Mouse (Mus musculus) mesoderm, embryonic 11.5 days (tissue): ENCODE measurements at regions not wholly inside any gene's neighbourhood (a gene's known extent, or its start where the extent isn't known, plus 50 kb on each side); places are given as distances from the start of the nearest gene placed in this dataset.
A peak's percentile ranks its signal among the peaks of the same experiment; 100 is the strongest.

ENCODE experiments used
- DNase-seq: peaks from one replicate; pipeline ENCODE4 v3.0.0-alpha.2; 2012; ENCODE audit warnings: low read depth, low spot score

DNA sequence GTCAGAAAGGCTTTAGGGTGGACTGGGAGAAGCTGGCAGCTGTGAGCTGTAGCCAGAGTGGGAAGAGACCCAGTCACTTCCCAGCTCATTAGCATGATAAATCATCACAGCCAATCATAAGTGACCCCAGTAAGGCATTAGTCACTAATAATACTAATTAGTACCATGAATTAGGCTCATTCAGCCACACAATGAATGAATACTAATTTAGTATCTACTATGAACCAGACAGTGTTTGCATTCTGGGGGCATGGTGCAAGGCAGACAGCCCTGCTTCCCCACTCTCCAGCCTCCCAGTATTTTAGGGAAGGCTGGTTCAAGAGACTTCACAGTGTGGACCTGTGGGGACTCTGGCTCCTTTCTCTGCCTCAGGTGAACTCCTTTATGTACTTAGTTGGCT lies 523.7 kb downstream of the Tbc1d22a start:
- no peak for DNase-seq

DNA sequence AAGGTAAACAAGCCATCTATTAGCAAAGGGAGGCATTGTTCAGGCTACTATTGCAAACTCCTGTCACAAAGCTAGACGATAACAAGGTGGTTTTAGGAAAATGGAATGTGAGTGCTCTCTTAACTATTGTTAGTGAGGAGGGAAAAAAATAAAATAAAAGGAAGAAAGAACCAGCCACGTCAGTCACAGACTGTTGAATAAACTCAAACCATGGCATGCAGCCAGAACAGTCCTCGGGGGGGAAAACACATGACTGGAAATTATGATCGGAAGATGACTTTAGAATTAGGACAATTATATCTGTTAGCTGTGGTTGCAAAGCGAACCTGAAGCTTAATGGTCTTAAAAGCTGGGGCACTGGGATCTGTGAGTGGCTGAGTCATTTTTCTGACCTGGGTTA lies 524.1 kb downstream of the Tbc1d22a start:
- DNase-seq: no peak

DNA sequence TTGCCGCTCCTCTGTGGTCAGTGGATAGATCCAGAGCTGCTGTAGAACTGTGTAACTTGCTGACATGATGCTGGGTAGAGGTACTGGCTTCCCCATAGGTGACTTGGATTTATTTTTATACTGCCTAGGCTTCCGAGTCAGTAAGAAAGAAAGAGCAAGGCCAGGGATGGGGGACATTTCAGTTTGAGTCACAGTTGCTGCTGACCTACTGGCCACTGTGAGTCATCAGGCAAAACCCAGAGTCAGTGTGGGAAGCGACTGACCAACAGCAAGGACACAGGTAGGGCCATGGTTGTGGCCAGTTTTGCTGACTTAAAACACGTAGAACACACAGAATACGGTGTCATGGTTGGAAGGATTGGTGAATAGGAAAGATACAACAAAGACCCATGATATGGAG lies 524.5 kb downstream of the Tbc1d22a start:
- no peak for DNase-seq

DNA sequence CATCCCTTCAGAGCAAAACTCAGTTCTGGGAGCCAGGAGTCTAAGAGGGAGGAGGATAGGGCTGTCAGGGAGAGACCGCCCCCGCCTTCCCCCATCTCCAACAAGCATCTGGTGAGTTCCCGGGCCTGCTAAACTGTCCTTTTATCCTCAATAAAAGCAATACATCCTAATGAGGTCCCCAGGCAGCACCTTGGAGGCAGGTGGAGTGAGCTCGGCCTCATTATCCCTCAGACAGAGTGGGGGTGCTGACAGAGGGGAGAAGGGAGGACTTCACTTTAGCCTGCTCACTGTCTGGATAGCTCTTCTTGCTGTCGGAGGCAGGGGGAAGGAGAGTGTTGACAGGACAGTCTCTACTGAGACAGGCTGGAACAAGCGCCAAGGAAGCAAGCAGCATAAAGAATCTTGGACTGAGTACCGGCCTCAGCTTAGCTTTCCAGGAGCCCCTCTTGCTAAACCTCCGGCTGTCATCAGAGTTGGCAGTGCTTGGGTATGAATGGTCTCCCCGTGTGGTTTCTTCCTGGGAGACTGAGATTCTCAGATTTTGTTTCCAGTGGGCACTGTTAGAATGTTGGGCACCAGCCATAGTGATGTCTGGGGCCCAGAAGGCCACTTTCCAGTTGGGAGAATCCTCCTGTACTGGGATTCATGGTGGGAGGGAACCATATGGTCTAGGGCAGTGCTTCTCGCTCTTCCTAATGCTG lies 537.3 kb downstream of the Tbc1d22a start:
- no peak for DNase-seq

DNA sequence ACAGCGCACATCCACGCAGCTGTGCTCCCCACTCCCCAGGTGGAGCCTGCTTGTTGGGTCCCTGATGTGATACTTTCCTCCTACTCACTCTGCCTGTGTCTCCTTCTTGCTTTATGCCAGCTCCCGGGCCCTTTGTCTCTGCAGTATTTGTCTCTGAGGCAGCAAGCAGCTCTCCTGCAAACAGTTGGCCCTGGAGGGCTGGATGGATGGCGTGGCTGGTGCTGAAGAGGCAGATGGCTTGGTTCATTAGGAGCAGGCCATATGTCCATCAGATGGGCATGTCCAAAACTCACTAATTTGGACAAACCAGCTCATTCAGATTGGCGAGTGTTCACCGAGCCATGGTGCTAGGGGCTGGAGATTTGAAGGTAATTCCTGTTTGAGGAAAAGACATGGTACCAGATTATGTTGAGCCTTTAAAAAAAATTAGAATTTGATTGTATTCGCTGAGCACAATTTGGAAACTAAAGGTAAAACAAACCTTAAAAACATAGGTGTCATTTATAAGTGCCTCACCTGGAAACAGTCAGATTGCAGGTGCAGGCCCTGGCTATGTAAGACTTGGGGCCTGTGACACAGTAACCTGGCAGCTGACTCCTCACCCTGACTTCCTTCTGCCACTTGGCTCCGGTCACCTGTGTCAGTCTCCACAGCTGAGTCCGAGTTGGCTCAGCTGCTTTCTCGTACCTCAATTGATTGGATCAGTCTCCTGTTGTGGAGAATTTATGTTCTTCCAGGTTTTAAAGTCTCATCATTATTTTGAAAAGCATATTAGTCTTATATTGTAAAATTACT lies 549.5 kb downstream of the Tbc1d22a start:
- DNase-seq: no peak

DNA sequence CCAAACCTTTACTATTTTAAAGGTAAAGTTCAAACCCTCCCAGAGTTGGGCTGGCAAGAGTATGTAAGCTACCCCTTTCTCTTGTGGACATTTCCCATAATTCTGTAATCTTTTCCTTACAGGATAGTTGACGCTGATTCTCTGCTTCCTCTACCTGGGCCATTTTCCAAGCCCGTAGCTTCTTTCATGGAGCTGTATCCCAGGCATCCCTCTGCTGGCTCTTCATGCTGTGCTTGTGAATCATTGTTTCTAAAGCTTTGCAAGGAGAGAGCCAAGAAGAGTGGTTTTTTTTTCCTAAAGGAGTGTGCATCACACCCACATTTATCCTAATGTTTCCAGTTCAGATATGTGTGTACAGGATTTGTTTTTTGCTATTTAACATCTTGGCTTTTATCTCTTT lies 553.4 kb downstream of the Tbc1d22a start:
- no peak for DNase-seq

DNA sequence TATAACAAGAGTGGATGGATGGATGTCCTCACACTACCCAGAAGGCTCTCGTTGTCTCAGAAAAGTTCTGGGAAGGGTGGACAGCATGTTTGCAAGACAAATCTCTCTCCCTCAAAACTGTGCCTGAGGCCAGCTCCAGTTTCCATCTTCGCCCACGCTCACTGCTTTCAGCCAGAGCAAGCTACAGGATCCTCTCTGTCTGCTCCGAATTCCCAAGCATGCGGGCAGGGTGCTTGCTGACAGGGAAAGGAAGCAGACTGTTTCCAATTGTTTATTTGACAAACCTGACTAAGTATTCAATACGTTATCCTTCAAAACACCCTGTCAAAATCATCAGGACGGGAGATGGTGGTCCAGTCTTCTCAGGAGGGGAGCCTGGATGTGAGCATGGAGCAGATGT lies 558.8 kb downstream of the Tbc1d22a start:
- no peak for DNase-seq

DNA sequence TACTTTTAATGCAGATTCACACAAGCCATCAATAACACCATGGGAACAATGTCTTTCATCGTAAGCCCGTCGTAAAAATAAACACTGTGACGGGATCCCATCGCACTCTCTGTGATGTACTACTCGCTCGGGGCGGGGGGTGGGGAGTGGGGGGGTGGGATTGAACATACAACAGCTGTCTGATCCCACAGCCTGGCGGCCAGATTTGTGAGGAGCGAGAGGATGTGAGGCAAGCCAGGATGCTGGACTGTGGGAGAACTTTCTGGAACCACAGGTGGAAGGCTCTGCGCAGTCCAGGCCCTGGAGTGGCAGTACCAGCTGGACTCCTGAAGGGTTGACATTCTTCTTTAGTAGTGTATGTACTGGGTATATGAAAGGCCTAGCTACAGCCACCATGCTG lies 563.7 kb downstream of the Tbc1d22a start:
- DNase-seq: no peak

DNA sequence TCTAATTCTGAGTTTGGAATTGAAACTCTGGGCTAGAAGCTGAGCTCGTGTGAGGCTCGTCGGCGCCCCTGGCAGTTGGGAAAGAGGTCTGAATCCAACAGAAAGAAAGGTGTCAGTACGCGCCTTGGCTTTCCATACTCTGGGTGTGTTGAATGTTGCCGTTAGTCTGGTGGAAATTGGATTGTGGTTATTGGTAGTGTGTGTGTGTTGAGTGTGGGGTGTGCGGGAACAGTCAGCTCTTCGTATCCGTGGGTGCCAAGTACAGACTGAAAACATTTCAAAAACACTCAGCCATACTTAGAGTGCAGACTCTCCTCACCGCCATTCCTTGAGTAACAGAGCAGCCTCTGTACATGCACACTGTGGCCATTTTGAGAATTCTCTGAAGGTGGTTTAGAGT lies 566.9 kb downstream of the Tbc1d22a start:
- DNase-seq: no peak

DNA sequence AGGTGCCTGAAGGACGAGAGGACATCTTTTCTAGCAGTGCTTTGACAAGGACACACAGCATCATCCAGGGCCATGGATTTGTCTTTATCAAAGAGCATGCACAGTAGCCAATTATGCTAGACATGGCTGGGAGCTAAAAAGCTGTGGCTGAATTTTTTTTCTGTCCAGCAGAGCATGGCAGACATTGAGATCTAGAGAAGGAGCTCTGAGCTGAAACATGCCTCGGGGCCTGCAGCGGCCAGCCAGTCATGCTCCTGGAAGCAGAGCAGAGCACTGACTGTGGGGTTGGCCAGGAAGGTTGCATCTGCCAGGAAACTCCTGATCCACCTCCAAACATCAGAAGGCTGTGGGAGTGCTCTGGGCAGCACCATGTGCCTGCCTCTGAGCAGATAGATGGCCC lies 580.5 kb downstream of the Tbc1d22a start:
- DNase-seq: no peak

DNA sequence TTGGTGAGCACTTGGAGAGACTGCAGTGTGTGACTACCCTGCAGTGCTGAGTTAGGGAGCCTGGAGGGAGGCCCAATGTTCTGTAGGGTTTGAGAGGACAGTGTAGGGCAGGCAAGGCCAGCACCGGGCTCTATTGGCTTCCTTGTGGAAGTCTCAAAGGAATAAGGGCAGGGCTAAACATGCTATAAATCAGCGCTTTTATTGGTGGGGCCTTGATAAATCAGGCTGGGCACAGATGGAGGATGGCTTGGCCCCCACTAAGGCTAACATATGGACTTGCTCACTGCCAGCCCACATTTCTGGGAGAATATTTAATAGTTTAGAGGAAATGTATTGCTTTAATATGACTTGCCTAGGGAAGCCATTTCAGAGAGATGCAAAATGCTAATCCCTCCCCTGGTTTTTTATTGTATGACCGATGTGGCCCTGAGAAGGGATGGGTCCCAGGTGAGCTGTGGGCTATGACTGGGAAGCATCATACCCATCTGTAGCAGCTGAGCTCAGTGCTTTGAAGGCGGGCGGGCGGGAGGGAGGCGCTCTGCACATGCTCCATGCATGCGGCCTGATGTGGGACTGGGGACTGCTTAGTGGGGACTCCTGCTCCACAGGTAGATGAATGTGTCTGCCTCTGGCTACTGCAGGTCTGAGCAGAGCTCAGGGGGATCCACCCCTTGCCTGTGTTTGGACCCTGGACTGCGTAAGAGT lies 584.4 kb downstream of the Tbc1d22a start:
- DNase-seq: peak; percentile 26

DNA sequence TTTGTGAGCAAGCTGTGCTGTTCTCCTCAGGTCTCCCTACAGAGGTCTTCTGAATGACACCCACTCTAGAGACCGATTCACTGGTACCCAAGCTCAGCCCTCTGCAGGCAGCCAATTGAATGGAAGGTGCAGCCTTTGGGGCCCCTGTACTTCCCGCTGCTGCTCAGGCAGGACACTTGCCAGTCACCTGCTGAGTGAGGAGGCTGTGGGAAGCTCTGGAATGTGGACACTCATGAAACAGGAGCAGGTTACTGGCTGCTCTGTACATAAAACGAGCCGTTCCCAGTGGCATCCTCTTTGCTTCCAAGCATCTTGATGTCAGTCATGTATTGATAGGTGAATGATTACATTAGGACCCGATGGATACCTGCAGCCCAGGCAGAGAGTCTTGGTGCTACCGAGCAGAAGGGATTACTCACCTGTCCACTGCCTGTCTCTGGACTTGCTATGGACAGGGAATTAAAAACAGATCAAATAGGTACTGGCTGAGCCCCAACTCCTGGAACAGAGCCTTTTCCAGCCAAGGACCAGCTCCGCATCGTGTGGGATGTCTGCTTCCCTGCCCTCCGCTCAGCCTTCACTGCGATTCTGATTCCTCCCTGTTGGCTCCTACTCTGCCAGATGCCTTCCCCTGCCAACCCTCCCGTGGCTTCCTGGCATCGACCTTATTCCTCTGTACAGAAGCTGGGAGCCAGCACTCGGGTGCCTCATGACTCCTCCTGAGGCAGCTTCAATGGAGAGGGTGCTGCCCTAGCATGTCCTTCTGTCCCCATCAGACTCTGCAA lies 593.2 kb downstream of the Tbc1d22a start:
- DNase-seq: no peak

DNA sequence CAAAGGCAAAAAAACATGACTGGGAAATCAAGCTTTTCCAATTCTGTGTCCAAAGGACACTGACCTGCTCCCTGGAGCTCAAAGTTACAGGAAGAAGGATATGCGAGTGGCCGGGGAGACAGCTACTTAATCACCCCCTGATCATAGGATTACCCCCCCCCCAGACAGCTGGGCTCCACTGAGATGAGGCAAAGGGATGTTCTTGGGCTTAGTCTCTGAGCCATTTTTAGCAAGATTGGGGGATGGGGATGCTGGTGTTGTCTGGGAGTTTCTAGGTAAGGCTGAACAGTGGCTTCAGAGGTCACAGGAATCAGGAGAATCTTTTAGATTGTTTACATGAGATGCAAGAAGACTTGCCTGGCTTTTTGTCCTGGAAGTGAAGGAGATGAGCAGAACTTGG lies 597.6 kb downstream of the Tbc1d22a start:
- no peak for DNase-seq

DNA sequence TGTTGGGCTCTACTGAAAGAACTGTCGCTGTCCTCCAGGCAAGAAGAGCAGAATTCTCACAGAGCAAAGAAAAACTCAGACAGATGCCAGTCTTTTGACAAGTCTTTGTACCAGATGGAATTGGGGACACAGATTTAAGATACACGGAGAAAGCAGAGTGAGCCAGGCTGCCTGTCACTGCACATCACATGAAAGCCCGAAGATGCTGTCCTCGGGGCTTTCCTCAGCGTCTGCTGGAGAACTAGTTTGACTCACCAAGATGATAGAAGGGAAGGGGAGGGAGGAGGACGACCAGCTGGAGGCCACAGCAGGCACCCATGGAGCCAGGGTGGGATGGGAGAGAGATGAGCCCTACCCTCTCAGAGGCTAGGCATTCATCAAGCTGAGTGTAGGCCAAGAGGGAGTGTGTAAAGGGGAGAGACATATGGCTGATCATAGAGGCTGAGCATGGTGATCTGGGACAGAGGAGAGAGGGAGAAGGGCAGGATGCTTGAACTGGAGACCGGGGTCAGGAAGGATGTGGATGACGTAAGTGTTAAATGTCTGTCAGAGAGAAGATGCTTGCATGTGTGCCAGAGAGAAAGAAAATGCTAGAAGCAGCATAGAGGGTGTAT lies 600.7 kb downstream of the Tbc1d22a start:
- no peak for DNase-seq

DNA sequence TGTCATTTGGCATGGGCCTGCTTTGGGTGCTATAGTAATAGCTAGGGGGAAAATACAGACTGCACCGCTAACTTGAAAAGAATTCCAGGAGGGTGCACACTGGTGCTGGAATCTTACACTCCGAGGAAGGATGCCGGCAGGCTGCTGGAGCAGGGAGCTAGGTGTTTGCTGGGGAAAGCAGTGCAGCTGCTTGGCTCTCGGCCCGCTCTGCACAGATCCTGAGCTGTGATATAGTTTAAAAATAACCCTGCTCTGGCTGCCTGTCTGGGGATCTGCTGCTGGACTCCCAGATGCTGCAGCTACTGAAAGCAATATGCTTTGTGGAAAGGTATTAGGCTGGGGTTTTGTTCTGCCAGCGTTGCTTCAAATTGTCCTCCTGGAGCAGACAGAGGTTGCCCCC lies 621.7 kb downstream of the Tbc1d22a start:
- DNase-seq: no peak

DNA sequence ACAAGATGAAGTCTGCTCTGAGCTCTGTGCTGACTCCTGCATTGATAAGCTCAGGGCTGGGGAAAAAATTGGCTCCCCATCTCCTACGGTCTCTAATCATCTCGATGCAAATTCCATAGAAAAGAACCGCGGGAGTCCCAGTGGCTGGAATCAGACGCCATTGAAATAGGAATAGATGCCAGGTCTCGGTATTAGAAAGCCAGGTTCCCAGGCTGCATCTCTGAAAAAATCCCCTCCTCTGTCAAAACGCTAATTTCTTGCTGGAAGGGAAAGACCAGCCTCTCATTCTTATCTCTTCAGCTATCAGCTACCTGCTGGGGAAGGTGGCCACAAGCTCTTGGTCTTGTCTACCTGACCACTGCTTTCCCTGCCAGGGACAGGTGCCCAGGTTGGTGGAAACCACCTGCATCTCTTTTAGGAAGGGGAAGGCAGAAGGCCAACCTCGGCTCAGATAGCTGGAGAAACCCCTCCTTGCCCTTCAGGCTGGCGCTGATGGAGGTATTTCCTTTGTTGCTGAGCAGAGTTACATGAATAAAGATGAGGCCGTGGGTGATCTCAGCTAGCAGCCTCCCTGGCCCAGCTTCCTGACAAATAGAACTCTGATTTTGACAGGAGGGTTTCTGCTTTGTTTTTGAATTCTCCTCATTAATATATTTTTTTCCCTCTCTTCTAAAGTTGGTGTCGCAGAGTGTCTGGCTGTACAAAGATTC lies 638.1 kb downstream of the Tbc1d22a start:
- peak; percentile 8 for DNase-seq

DNA sequence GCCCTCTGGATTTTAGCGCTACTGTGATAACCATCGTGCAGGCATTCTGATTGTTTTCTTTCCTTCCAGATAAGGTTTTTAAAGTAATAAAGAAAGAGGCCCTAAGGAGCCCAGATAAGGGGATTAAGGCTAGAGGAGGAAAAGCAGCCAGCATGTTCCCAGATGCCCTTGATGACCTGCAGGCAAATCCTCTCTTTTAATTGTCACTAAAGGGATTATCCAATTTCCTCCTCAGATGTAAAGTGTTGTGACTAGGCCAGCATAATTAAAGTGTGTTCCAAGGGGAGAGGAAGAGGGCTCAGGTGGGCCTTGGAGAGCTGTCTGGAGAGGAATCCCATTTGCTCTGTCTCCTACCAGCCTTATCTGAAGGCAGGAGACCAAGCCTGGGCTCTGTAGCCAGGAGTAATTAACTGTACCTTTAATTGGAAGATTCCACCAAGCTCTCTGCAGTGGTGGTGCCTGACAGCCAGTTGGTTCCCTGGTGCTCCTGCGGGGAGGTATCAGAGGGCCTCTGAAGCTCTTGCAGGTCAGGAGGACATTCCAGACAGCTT lies 644.2 kb downstream of the Tbc1d22a start:
- no peak for DNase-seq

DNA sequence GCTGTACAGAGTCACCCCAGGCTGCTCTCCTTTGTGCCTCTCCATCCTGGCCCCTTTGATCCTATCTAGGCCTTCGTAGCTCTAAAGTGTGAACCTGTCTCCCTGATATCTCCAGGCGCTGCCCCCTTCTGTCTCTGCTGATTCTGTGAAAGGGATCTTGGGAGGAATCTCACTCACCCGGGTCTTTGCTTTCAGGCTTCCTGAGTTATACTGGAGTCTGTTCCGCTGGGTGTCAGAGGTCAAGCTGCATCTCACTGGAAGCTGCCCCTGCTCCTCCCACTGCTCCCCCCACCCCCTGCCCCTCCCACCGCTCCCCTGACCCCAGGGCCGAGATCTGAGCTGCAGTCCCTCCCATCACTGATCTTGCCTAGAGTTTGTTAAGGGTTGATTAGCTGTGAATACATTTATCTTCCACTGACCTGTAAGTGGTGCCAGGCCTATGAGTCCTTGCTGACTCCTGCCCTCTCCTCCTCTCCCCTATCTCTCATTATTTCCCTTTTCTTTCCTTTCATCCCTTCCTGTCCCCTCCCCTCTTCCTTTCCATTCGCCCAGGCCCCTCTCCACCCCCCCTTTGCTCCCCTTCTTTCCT lies 661.6 kb downstream of the Tbc1d22a start:
- peak; percentile 69 for DNase-seq

DNA sequence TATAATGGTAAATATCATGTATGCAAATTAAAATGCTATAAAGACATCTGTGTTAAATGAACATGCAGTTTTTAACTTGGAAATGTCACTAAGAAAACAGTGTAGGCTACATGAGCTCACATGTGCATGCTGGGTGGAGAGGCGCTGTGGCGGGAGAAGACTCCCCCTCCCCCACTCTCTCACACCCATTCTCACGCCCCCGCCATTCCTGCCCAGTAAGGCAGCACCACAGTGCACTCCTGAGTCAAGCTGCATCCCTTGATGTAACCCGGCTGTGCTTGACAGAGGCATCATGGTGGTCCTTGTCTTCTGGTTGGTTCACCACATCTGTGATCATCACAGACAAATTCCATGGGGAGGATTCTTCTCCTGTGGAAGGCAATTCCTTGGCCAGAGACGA lies 647.1 kb upstream of the Fam19a5 start:
- no peak for DNase-seq

DNA sequence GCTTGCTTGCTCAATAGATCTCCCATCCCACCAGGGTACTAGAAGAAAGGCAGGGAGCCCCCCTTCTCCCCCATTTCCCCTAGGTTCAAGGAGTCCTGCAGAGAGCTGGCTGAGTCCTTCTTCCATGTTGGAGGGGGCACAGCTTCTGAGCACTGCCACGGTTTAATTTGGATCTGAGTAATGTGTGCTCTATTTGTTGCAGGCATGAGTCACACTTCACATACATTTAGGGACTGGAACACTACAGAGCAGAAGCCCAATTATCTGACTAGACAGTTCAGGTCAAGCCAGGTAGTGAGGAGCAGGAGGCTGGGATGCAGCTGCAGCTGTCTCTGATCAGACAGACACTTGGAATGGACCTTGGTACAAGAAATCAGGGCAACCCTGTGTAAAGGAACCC lies 644.1 kb upstream of the Fam19a5 start:
- DNase-seq: no peak
